Mouse (Mus musculus): ENCODE data around the gene Gm10147. TPM values are rescaled to one million over a fixed set of nuclear protein-coding genes. Genes with fewer than 3 reads are reported as not detected.
"Not testable (repeated sequence)": the region's sequence is repeated elsewhere in the genome, so short reads cannot be mapped to it uniquely, and the experiment has no call there.

Gm10147 gene
- total RNA-seq (2015; ENCODE audit: low replicate concordance) (not detected in 2 replicates), total RNA-seq (2017; ENCODE audit: low replicate concordance) (not detected in 2 replicates)

DNA sequence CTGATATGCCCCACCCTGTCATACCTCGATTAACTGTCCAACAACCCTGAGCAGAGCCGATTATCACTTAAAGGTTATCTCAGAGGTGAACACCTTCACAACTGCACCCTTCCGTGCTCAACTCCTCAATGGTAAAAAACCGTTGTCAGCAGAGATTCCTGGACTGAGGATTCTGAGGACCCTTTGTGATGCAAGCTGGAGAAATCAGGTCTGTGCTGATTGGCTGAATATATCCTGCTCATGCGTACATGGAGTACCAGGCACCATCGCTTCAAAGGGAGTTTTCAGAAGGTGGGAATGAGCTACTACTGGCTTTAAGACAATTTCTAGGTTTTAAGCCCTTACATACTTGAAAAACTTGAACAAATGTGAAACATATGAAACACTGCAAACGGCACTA lies at the start of gene Gm10147:
Gene Gm10147 (minus strand): TSS at position 101 of the 400 bp plus-strand sequence.
- ATAC-seq (replicated peaks; ENCODE audit: low FRiP score, poor library complexity, severe bottlenecking): not testable (repeated sequence)
